Mouse (Mus musculus) liver, embryonic 14.5 days (tissue): ENCODE data around the gene Lingo2. TPM values are rescaled to one million over a fixed set of nuclear protein-coding genes. Genes with fewer than 3 reads are reported as not detected.
A peak's percentile ranks its signal among the peaks of the same experiment; 100 is the strongest.

Experiments used
- ATAC-seq: fragments of 200-750 bp; cut with Nextera tagmentation; 2 replicates; pipeline ENCODE4 v1.8.0; 2017; ENCODE audit warnings: moderate number of reproducible peaks, mild to moderate bottlenecking, moderate library complexity; ENCODE audit not compliant: insufficient read depth
- DNase-seq, 3 experiments: peaks; one replicate each; pipeline ENCODE4 v3.0.0-alpha.2; 2012 to 2013; ENCODE audit warnings: low read depth in 3 of 3, low spot score in 3 of 3
- H3K27ac ChIP-seq: fragments of 300-500 bp; sonication (generic); 2 replicates; pipeline ENCODE4 v1.5.1; 2014; ENCODE audit warnings: moderate library complexity, mild to moderate bottlenecking, control low read depth, inconsistent platforms
- H3K27me3 ChIP-seq: fragments of 300-500 bp; sonication (generic); 2 replicates; pipeline ENCODE4 v1.6.1; 2014; ENCODE audit warnings: mild to moderate bottlenecking, low read length, moderate library complexity; ENCODE audit not compliant: control insufficient read depth, insufficient read depth
- H3K36me3 ChIP-seq: fragments of 300-500 bp; sonication (generic); replicated peaks from 2 replicates; pipeline ENCODE4 v1.6.1; 2014; ENCODE audit warnings: low read depth; ENCODE audit not compliant: control insufficient read depth, insufficient read depth
- H3K4me1 ChIP-seq, 2 experiments: fragments of 200-500 bp in 1 of 2; fragments of 300-500 bp in 1 of 2; sonication (generic) in 1 of 2; replicated peaks; 2 replicates each; pipeline ENCODE4 v1.6.1; 2012 to 2014; ENCODE audit warnings: antibody characterized with exemption in 1 of 2, inconsistent platforms in 1 of 2, low read length in 1 of 2; ENCODE audit not compliant: control insufficient read depth in 2 of 2, insufficient read depth in 2 of 2
- H3K4me2 ChIP-seq: fragments of 300-500 bp; sonication (generic); 2 replicates; pipeline ENCODE4 v1.6.1; 2014; ENCODE audit warnings: low read depth, mild to moderate bottlenecking, control low read depth, moderate library complexity
- H3K4me3 ChIP-seq, 2 experiments: fragments of 200-500 bp in 1 of 2; fragments of 300-500 bp in 1 of 2; sonication (generic) in 1 of 2; 2 replicates each; pipeline ENCODE4 v1.5.1; 2012 to 2014; ENCODE audit warnings: low read depth in 2 of 2, low read length in 2 of 2, mild to moderate bottlenecking in 2 of 2, control low read depth in 1 of 2, inconsistent platforms in 1 of 2, moderate library complexity in 1 of 2; ENCODE audit not compliant: insufficient read depth in 1 of 2
- H3K9ac ChIP-seq: fragments of 300-500 bp; sonication (generic); replicated peaks from 2 replicates; pipeline ENCODE4 v1.6.1; 2014; ENCODE audit warnings: mild to moderate bottlenecking, control low read depth, moderate library complexity
- H3K9me3 ChIP-seq: fragments of 300-500 bp; sonication (generic); 2 replicates; pipeline ENCODE4 v1.6.1; 2016; ENCODE audit warnings: low read length, mixed read lengths; ENCODE audit not compliant: control insufficient read depth
- CTCF ChIP-seq: IDR thresholded peaks from 2 replicates; pipeline ENCODE4 v1.5.1; 2016; ENCODE audit warnings: antibody characterized with exemption, low read depth, control low read depth
- EP300 ChIP-seq: IDR thresholded peaks from 2 replicates; pipeline ENCODE4 v1.6.1; 2016; ENCODE audit warnings: antibody characterized with exemption, low read depth
- WGBS: fragments of 180-500 bp; shearing (Covaris S2); extraction: QIAGEN DNeasy Blood & Tissue Kit; methylation state at CpG from one replicate; pipeline ENCODE4 v1.1.7; 2014; ENCODE audit not compliant: insufficient replicate concordance; 5-methylcytosine and 5-hydroxymethylcytosine counted together
- polyA plus RNA-seq, 2 experiments: library from polyadenylated mRNA; depleted of rRNA in 1 of 2; stranded (reverse) in 1 of 2; unstranded in 1 of 2; fragments of >200 nt; fragmentation: Nextera tagmentation in 1 of 2; extraction: Ambion mirVana in 1 of 2; gene quantifications; 2 replicates each; pipeline versions ENCODE4 v1.2.1 to v1.2.3; 2012 to 2014

Gene Lingo2
- polyA plus RNA-seq (2012; rRNA removed) (0.01 TPM in 2 replicates), polyA plus RNA-seq (2014; fragmentation: Nextera tagmentation; extraction: Ambion mirVana) (not detected in 2 replicates)

DNA sequence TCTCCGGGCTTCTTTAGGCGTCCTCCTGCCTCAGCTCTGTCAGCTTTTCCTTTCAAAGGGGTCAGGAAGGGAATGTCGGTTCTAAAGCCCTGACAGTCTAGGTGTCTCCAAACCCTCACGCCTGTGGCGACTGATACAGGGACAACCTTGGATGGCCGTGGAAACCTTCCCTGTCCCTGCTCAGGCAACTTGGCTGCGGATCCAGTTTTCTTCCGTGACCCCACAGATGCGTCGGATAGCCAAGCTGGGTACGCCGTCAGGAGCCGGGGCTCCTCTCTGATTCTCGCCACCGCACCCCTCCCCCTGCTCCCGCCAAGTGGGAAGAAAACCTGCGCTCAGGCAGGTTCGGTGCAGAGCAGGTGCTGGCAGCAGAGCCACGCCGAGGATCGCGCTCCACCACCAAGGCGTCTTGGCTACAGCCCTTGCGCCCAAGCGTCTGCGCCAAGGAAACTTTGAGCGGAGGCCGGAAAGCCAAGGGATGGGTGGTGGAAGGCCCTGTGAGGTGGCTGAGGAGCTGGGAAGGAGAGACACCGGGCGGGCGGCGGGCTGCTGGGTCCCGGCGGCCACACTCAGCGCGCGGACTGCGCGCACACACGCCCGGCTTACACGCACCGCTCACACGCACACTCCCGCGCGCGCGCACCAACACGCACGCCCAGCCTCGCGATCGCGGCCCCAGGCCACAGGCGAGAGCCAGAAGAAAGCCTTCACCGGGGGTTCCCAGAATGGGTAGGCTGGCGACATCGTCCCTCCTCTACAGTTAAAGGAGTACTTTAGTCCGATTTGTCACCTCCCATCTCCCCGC lies at the start of gene Lingo2:
Lingo2 (minus strand) TSS at position 598 of the 805 bp plus-strand sequence.
- no peak within 1 kb of the TSS; a peak in 1 of 4 replicates for H3K4me3 ChIP-seq
- under 1% methylated on average over 61 of the region's 61 CpGs for WGBS
- no peaks in the 10 kb centered on the region for H3K4me1 ChIP-seq
- H3K27me3 ChIP-seq, result peaks cover 40% of the 10 kb centered on the region
- no peak for ATAC-seq
- no peaks in the 10 kb centered on the region for H3K36me3 ChIP-seq
- DNase-seq, result no peak
- no peak within 1 kb of the TSS for H3K27ac ChIP-seq
- H3K9me3 ChIP-seq, result no peaks in the 10 kb centered on the region
- H3K4me2 ChIP-seq, result peak within 1 kb of the TSS; percentile 39
- no peak within 1 kb of the TSS for H3K9ac ChIP-seq
- TF ChIP-seq EP300 (no peak), CTCF (no peak)

DNA sequence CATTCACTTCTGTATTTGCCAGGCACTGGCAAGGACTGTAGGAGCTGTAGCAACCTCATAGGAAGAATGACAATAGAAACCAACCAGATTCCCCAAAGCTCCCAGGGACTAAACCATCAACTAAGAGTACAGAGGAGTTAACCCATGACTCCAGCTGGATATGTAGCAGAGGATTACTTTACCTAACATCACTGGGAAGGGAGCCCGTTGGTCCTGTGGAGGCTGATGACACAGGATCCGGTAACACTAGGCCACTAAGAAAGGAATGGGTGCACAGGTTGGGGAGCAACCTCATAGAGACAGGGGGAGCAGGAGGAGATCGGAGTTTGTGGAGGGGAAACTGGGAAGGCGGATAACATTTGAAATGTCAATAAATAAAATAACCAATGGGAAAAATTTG lies 21.8 kb upstream of the Lingo2 start:
- H3K4me3 ChIP-seq, result no peak overlapping the region
- no peaks in the 10 kb centered on the region for H3K36me3 ChIP-seq
- no peak overlapping the region for H3K9ac ChIP-seq
- no peak overlapping the region for H3K27ac ChIP-seq
- no peaks in the 10 kb centered on the region for H3K27me3 ChIP-seq
- no peak overlapping the region for H3K4me2 ChIP-seq
- no peaks in the 10 kb centered on the region for H3K4me1 ChIP-seq
- TF ChIP-seq CTCF (no peak), EP300 (no peak)
- WGBS, result 49% methylated on average over 4 of the region's 4 CpGs
- DNase-seq (no peak), ATAC-seq (no peak)
- H3K9me3 ChIP-seq, result no peaks in the 10 kb centered on the region

DNA sequence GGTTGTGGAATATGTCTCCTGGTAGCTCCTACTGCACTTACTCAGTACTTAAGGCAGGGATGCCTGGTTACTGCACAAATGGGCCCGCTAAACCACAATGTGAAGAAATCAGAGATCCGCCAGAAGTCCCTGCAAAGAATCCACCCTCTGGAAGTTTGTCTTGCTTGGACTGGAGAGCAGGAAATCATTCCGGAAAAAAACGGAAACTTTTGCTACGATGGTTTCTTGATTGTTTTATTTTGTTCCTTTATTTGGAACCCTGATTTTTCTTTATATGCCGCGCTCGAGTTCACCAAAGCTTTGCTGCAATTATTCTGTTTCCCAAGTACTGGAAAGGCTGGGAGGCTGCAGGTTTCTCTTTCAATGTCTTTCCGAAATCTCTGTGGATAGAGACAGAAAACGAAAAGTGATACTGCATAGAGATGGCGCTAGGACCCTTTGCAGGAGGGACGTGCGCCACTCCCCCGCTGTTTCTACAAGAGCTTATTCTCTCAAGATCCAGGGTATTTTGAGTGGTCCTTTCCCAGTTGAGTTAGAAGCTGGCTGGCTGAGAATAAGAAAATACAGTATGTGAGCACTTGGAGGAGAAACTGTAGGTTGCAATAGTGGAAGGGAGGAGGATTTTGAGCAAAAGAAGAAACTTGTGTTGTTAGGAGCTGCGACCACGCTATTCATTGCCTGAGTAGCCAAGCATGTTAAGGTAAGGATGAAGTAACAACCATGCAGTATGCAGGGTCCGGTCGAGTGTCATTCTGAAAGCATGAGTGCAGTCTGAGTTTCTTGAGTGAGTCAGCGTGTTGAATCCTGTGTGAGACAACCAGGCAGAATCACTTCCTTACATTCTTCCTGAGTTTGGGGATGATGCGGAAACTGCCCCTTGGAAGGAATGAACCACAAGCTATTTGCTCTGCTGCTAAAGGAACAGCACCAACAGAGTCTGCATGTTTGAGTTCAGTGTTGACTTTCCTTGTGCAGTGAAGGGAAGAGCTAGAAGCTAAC lies 1.2 kb upstream of the Lingo2 start:
- no peak overlapping the region for H3K9ac ChIP-seq
- H3K27ac ChIP-seq, result no peak overlapping the region
- no peaks in the 10 kb centered on the region for H3K4me1 ChIP-seq
- 6% methylated on average over 20 of the region's 20 CpGs for WGBS
- TF ChIP-seq CTCF, result no peak
- no peak for ATAC-seq
- DNase-seq, result no peak
- H3K36me3 ChIP-seq, result no peaks in the 10 kb centered on the region
- H3K9me3 ChIP-seq, result no peaks in the 10 kb centered on the region
- H3K27me3 ChIP-seq, result peaks cover 40% of the 10 kb centered on the region
- no peak overlapping the region for H3K4me2 ChIP-seq
- H3K4me3 ChIP-seq, result no peak overlapping the region

DNA sequence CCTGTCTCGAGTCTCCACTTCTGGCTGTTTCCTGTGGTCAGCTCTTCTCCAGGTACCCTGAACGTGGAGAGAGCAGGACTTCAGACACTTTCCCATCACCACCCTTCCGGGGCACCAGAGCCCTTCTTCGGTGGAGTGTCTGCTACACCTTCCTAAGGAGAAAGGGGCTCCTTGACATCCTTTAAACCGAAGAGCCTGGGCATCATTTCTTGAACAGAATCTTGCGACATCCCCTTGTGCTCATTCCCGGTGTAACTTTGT lies 338 bp upstream of the Lingo2 start:
- TF ChIP-seq EP300 (no peak), CTCF (no peak)
- peak overlapping the region; percentile 35; the same call in 1 of the 2 replicates for H3K4me2 ChIP-seq
- ATAC-seq, result no peak
- H3K4me3 ChIP-seq, result no peak overlapping the region
- peaks cover 40% of the 10 kb centered on the region for H3K27me3 ChIP-seq
- no peaks in the 10 kb centered on the region for H3K9me3 ChIP-seq
- H3K36me3 ChIP-seq, result no peaks in the 10 kb centered on the region
- H3K9ac ChIP-seq, result no peak overlapping the region
- no peaks in the 10 kb centered on the region for H3K4me1 ChIP-seq
- H3K27ac ChIP-seq, result no peak overlapping the region
- 2% methylated on average over 7 of the region's 7 CpGs for WGBS
- DNase-seq, result no peak

DNA sequence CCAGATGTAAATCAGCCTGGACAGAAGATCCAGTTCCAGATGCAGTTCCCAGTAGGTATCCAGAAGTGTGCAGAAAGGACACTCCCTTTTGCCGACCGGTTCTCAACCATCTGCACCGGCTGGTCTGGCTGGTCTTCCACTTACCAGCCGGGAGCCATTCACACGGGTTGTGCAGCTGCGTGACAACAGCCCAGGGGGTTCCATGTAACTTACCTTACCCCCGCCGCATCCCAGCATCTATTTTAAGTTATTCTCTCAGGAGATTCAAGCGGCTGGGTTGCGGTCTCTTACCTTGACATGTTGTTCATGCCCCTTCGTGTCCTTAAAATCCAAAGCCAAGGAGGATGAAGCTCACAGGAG lies 777 bp downstream of the Lingo2 start:
- Histone ChIP-seq H3K4me2 (peak overlapping the region; percentile 39), H3K4me1 (no peaks in the 10 kb centered on the region), H3K9me3 (no peaks in the 10 kb centered on the region), H3K27ac (no peak overlapping the region), H3K9ac (no peak overlapping the region), H3K4me3 (no peak overlapping the region), H3K36me3 (no peaks in the 10 kb centered on the region), H3K27me3 (peaks cover 40% of the 10 kb centered on the region)
- 2% methylated on average over 11 of the region's 11 CpGs for WGBS
- ATAC-seq, result no peak
- TF ChIP-seq EP300, result no peak
- no peak for TF ChIP-seq CTCF
- no peak for DNase-seq
